Mouse (Mus musculus): ENCODE results near the gene Olfr1034. TPM values are rescaled to one million over a fixed set of nuclear protein-coding genes. Genes with fewer than 3 reads are reported as not detected.
"Not testable (repeated sequence)": the region's sequence is repeated elsewhere in the genome, so short reads cannot be mapped to it uniquely, and the experiment has no call there.

The Olfr1034 gene
- polyA plus RNA-seq, 2 experiments: 0.06 TPM; not detected in 1

- DNase-seq (ENCODE audit: low read depth in 3 of 3, low spot score in 3 of 3) (no peak), ATAC-seq (ENCODE audit: insufficient read depth) (no peak)
- TF ChIP-seq CTCF (IDR thresholded peaks at IDR 0.05; ENCODE audit: low read depth): no peak
- TF ChIP-seq EP300 (IDR thresholded peaks at IDR 0.05; ENCODE audit: low read depth): no peak
- Histone ChIP-seq H3K4me2 (ENCODE audit: low read depth) (no peak overlapping the region), H3K9ac (replicated peaks) (no peak overlapping the region), H3K27ac (no peak overlapping the region), H3K4me3 (ENCODE audit: insufficient read depth in 1 of 2, low read depth in 2 of 2, low read length in 2 of 2) (no peak overlapping the region), H3K4me1 (replicated peaks; ENCODE audit: control insufficient read depth in 2 of 2, insufficient read depth in 2 of 2, low read length in 1 of 2) (no peaks in the 10 kb centered on the region), H3K36me3 (replicated peaks; ENCODE audit: control insufficient read depth, insufficient read depth, low read depth) (no peaks in the 10 kb centered on the region), H3K9me3 (ENCODE audit: control insufficient read depth, low read length) (no peaks in the 10 kb centered on the region), H3K27me3 (ENCODE audit: control insufficient read depth, insufficient read depth, low read length) (no peaks in the 10 kb centered on the region)
- WGBS (ENCODE audit: insufficient replicate concordance): 77% methylated on average over 8 of the region's 8 CpGs
These were observed 24.5 kb downstream of the Olfr1034 start for GRCm38 (mm10) chr2:86070189-86070588.

GRCm38 (mm10) chr2:86073692-86074091 lies 28.0 kb downstream of the Olfr1034 start, which contains the start of gene Olfr1036:
Gene Olfr1036, plus strand, starts transcription at chr2:86073992.
- not testable (repeated sequence) for H3K4me3 ChIP-seq (ENCODE audit: insufficient read depth in 1 of 2, low read depth in 2 of 2, low read length in 2 of 2); H3K4me1 ChIP-seq (replicated peaks; ENCODE audit: control insufficient read depth in 2 of 2, insufficient read depth in 2 of 2, low read length in 1 of 2); H3K4me2 ChIP-seq (ENCODE audit: low read depth); H3K9ac ChIP-seq (replicated peaks); H3K27me3 ChIP-seq (ENCODE audit: control insufficient read depth, insufficient read depth, low read length); H3K27ac ChIP-seq; H3K36me3 ChIP-seq (replicated peaks; ENCODE audit: control insufficient read depth, insufficient read depth, low read depth); H3K9me3 ChIP-seq (ENCODE audit: control insufficient read depth, low read length); DNase-seq (ENCODE audit: low read depth in 3 of 3, low spot score in 3 of 3); ATAC-seq (ENCODE audit: insufficient read depth)

- not testable (repeated sequence) for H3K4me2 ChIP-seq (ENCODE audit: low read depth); ATAC-seq (ENCODE audit: insufficient read depth); H3K27me3 ChIP-seq (ENCODE audit: control insufficient read depth, insufficient read depth, low read length); DNase-seq (ENCODE audit: low read depth in 3 of 3, low spot score in 3 of 3); H3K36me3 ChIP-seq (replicated peaks; ENCODE audit: control insufficient read depth, insufficient read depth, low read depth); H3K4me1 ChIP-seq (replicated peaks; ENCODE audit: control insufficient read depth in 2 of 2, insufficient read depth in 2 of 2, low read length in 1 of 2); H3K4me3 ChIP-seq (ENCODE audit: insufficient read depth in 1 of 2, low read depth in 2 of 2, low read length in 2 of 2); H3K9me3 ChIP-seq (ENCODE audit: control insufficient read depth, low read length); H3K9ac ChIP-seq (replicated peaks); H3K27ac ChIP-seq
- 92% methylated on average over 1 of the region's 1 CpGs for WGBS (ENCODE audit: insufficient replicate concordance)
These were observed 34.8 kb downstream of the Olfr1034 start for GRCm38 (mm10) chr2:86080478-86080877.

GRCm38 (mm10) chr2:86087285-86087684 lies 41.6 kb downstream of the Olfr1034 start, which contains the start of gene Olfr1037:
Gene Olfr1037, minus strand, starts transcription at chr2:86087385.
- TF ChIP-seq EP300 (IDR thresholded peaks at IDR 0.05; ENCODE audit: low read depth) (no peak), CTCF (IDR thresholded peaks at IDR 0.05; ENCODE audit: low read depth) (no peak)
- H3K9ac ChIP-seq (replicated peaks): no peak within 1 kb of the TSS
- H3K27ac ChIP-seq: no peak within 1 kb of the TSS
- H3K9me3 ChIP-seq (ENCODE audit: control insufficient read depth, low read length): no peaks in the 10 kb centered on the region
- no peaks in the 10 kb centered on the region for H3K27me3 ChIP-seq (ENCODE audit: control insufficient read depth, insufficient read depth, low read length)
- DNase-seq (ENCODE audit: low read depth in 3 of 3, low spot score in 3 of 3): no peak
- H3K4me1 ChIP-seq (replicated peaks; ENCODE audit: control insufficient read depth in 2 of 2, insufficient read depth in 2 of 2, low read length in 1 of 2): no peaks in the 10 kb centered on the region
- no peak within 1 kb of the TSS for H3K4me3 ChIP-seq (ENCODE audit: insufficient read depth in 1 of 2, low read depth in 2 of 2, low read length in 2 of 2)
- no peak for ATAC-seq (ENCODE audit: insufficient read depth)
- WGBS (ENCODE audit: insufficient replicate concordance): 82% methylated on average over 2 of the region's 2 CpGs
- no peaks in the 10 kb centered on the region for H3K36me3 ChIP-seq (replicated peaks; ENCODE audit: control insufficient read depth, insufficient read depth, low read depth)
- H3K4me2 ChIP-seq (ENCODE audit: low read depth): no peak within 1 kb of the TSS

Other genes starting within 250 kb of the Olfr1034 start
- gene Olfr1016, start 243.3 kb upstream of the Olfr1034 start, polyA plus RNA-seq (2012; rRNA removed): not detected in 2 replicates
- not detected in 2 replicates for gene Olfr1016, start 243.3 kb upstream of the Olfr1034 start, polyA plus RNA-seq (2014; fragmentation: Nextera tagmentation; extraction: Ambion mirVana)
- not detected in 2 replicates for gene Olfr1018, start 227.4 kb upstream of the Olfr1034 start, polyA plus RNA-seq (2012; rRNA removed)
- gene Olfr1018, start 227.4 kb upstream of the Olfr1034 start, polyA plus RNA-seq (2014; fragmentation: Nextera tagmentation; extraction: Ambion mirVana): not detected in 2 replicates
- not detected in 2 replicates for gene Olfr1019, start 200.4 kb upstream of the Olfr1034 start, polyA plus RNA-seq (2012; rRNA removed)
- gene Olfr1019, start 200.4 kb upstream of the Olfr1034 start, polyA plus RNA-seq (2014; fragmentation: Nextera tagmentation; extraction: Ambion mirVana): not detected in 2 replicates
- not detected in 2 replicates for gene Olfr1020, start 198.8 kb upstream of the Olfr1034 start, polyA plus RNA-seq (2012; rRNA removed)
- gene Olfr1020, start 198.8 kb upstream of the Olfr1034 start, polyA plus RNA-seq (2014; fragmentation: Nextera tagmentation; extraction: Ambion mirVana): not detected in 2 replicates
- gene Olfr1022, start 177.3 kb upstream of the Olfr1034 start, polyA plus RNA-seq (2012; rRNA removed): not detected in 2 replicates
- not detected in 2 replicates for gene Olfr1022, start 177.3 kb upstream of the Olfr1034 start, polyA plus RNA-seq (2014; fragmentation: Nextera tagmentation; extraction: Ambion mirVana)
- gene Olfr1023, start 160.2 kb upstream of the Olfr1034 start, polyA plus RNA-seq (2012; rRNA removed): not detected in 2 replicates
- gene Olfr1023, start 160.2 kb upstream of the Olfr1034 start, polyA plus RNA-seq (2014; fragmentation: Nextera tagmentation; extraction: Ambion mirVana): not detected in 2 replicates
- not detected in 2 replicates for gene Olfr1024, start 140.8 kb upstream of the Olfr1034 start, polyA plus RNA-seq (2012; rRNA removed)
- not detected in 2 replicates for gene Olfr1024, start 140.8 kb upstream of the Olfr1034 start, polyA plus RNA-seq (2014; fragmentation: Nextera tagmentation; extraction: Ambion mirVana)
- not detected in 2 replicates for gene Olfr1025-ps1, start 130.7 kb upstream of the Olfr1034 start, polyA plus RNA-seq (2012; rRNA removed)
- gene Olfr1025-ps1, start 130.7 kb upstream of the Olfr1034 start, polyA plus RNA-seq (2014; fragmentation: Nextera tagmentation; extraction: Ambion mirVana): not detected in 2 replicates
- not detected in 2 replicates for gene Olfr1026, start 124.3 kb upstream of the Olfr1034 start, polyA plus RNA-seq (2012; rRNA removed)
- gene Olfr1026, start 124.3 kb upstream of the Olfr1034 start, polyA plus RNA-seq (2014; fragmentation: Nextera tagmentation; extraction: Ambion mirVana): not detected in 2 replicates
- gene Olfr1028, start 95.4 kb upstream of the Olfr1034 start, polyA plus RNA-seq (2012; rRNA removed): not detected in 2 replicates
- gene Olfr1028, start 95.4 kb upstream of the Olfr1034 start, polyA plus RNA-seq (2014; fragmentation: Nextera tagmentation; extraction: Ambion mirVana): not detected in 2 replicates
- gene Olfr1029, start 72.0 kb upstream of the Olfr1034 start, polyA plus RNA-seq (2012; rRNA removed): not detected in 2 replicates
- not detected in 2 replicates for gene Olfr1029, start 72.0 kb upstream of the Olfr1034 start, polyA plus RNA-seq (2014; fragmentation: Nextera tagmentation; extraction: Ambion mirVana)
- gene Olfr1030, start 66.6 kb upstream of the Olfr1034 start, polyA plus RNA-seq (2012; rRNA removed): not detected in 2 replicates
- not detected in 2 replicates for gene Olfr1030, start 66.6 kb upstream of the Olfr1034 start, polyA plus RNA-seq (2014; fragmentation: Nextera tagmentation; extraction: Ambion mirVana)
- not detected in 2 replicates for gene Olfr1031, start 55.6 kb upstream of the Olfr1034 start, polyA plus RNA-seq (2012; rRNA removed)
- not detected in 2 replicates for gene Olfr1031, start 55.6 kb upstream of the Olfr1034 start, polyA plus RNA-seq (2014; fragmentation: Nextera tagmentation; extraction: Ambion mirVana)
- not detected in 2 replicates for gene Olfr1032, start 40.3 kb upstream of the Olfr1034 start, polyA plus RNA-seq (2012; rRNA removed)
- not detected in 2 replicates for gene Olfr1032, start 40.3 kb upstream of the Olfr1034 start, polyA plus RNA-seq (2014; fragmentation: Nextera tagmentation; extraction: Ambion mirVana)
- 0.19 and 0.27 TPM in 2 replicates for gene Olfr1033, start 25.2 kb upstream of the Olfr1034 start, polyA plus RNA-seq (2012; rRNA removed)
- 0.51 and 0.61 TPM in 2 replicates for gene Olfr1033, start 25.2 kb upstream of the Olfr1034 start, polyA plus RNA-seq (2014; fragmentation: Nextera tagmentation; extraction: Ambion mirVana)
- not detected in 2 replicates for gene Olfr1036, start 28.1 kb downstream of the Olfr1034 start, polyA plus RNA-seq (2012; rRNA removed)
- not detected in 2 replicates for gene Olfr1036, start 28.1 kb downstream of the Olfr1034 start, polyA plus RNA-seq (2014; fragmentation: Nextera tagmentation; extraction: Ambion mirVana)
- gene Olfr1037, start 41.5 kb downstream of the Olfr1034 start, polyA plus RNA-seq (2012; rRNA removed): not detected in 2 replicates
- not detected in 2 replicates for gene Olfr1037, start 41.5 kb downstream of the Olfr1034 start, polyA plus RNA-seq (2014; fragmentation: Nextera tagmentation; extraction: Ambion mirVana)
- gene Olfr1039, start 90.1 kb downstream of the Olfr1034 start, polyA plus RNA-seq (2012; rRNA removed): not detected in 2 replicates
- gene Olfr1039, start 90.1 kb downstream of the Olfr1034 start, polyA plus RNA-seq (2014; fragmentation: Nextera tagmentation; extraction: Ambion mirVana): not detected in 2 replicates
- gene Olfr1040, start 100.9 kb downstream of the Olfr1034 start, polyA plus RNA-seq (2012; rRNA removed): not detected in 2 replicates
- gene Olfr1040, start 100.9 kb downstream of the Olfr1034 start, polyA plus RNA-seq (2014; fragmentation: Nextera tagmentation; extraction: Ambion mirVana): not detected in 2 replicates
- gene Olfr1042, start 116.0 kb downstream of the Olfr1034 start, polyA plus RNA-seq (2012; rRNA removed): not detected in 2 replicates
- gene Olfr1042, start 116.0 kb downstream of the Olfr1034 start, polyA plus RNA-seq (2014; fragmentation: Nextera tagmentation; extraction: Ambion mirVana): not detected in 2 replicates
- not detected in 2 replicates for gene Olfr1043, start 121.7 kb downstream of the Olfr1034 start, polyA plus RNA-seq (2012; rRNA removed)
- not detected in 2 replicates for gene Olfr1043, start 121.7 kb downstream of the Olfr1034 start, polyA plus RNA-seq (2014; fragmentation: Nextera tagmentation; extraction: Ambion mirVana)
- not detected in 2 replicates for gene Olfr1044, start 132.0 kb downstream of the Olfr1034 start, polyA plus RNA-seq (2012; rRNA removed)
- not detected in 2 replicates for gene Olfr1044, start 132.0 kb downstream of the Olfr1034 start, polyA plus RNA-seq (2014; fragmentation: Nextera tagmentation; extraction: Ambion mirVana)
- gene Olfr52, start 139.8 kb downstream of the Olfr1034 start, polyA plus RNA-seq (2012; rRNA removed): not detected in 2 replicates
- gene Olfr52, start 139.8 kb downstream of the Olfr1034 start, polyA plus RNA-seq (2014; fragmentation: Nextera tagmentation; extraction: Ambion mirVana): not detected in 2 replicates
- not detected in 2 replicates for gene Olfr1045, start 157.1 kb downstream of the Olfr1034 start, polyA plus RNA-seq (2012; rRNA removed)
- gene Olfr1045, start 157.1 kb downstream of the Olfr1034 start, polyA plus RNA-seq (2014; fragmentation: Nextera tagmentation; extraction: Ambion mirVana): not detected in 2 replicates
- gene Olfr1046, start 173.5 kb downstream of the Olfr1034 start, polyA plus RNA-seq (2012; rRNA removed): not detected in 2 replicates
- gene Olfr1046, start 173.5 kb downstream of the Olfr1034 start, polyA plus RNA-seq (2014; fragmentation: Nextera tagmentation; extraction: Ambion mirVana): not detected in 2 replicates
- gene Olfr1047, start 185.5 kb downstream of the Olfr1034 start, polyA plus RNA-seq (2012; rRNA removed): not detected in 2 replicates
- gene Olfr1047, start 185.5 kb downstream of the Olfr1034 start, polyA plus RNA-seq (2014; fragmentation: Nextera tagmentation; extraction: Ambion mirVana): not detected in 2 replicates
- gene Olfr1048, start 194.4 kb downstream of the Olfr1034 start, polyA plus RNA-seq (2012; rRNA removed): not detected in 2 replicates
- gene Olfr1048, start 194.4 kb downstream of the Olfr1034 start, polyA plus RNA-seq (2014; fragmentation: Nextera tagmentation; extraction: Ambion mirVana): not detected in 2 replicates
- gene Olfr1049, start 212.5 kb downstream of the Olfr1034 start, polyA plus RNA-seq (2012; rRNA removed): not detected in 2 replicates
- not detected in 2 replicates for gene Olfr1049, start 212.5 kb downstream of the Olfr1034 start, polyA plus RNA-seq (2014; fragmentation: Nextera tagmentation; extraction: Ambion mirVana)
- not detected in 2 replicates for gene Olfr1051, start 233.2 kb downstream of the Olfr1034 start, polyA plus RNA-seq (2012; rRNA removed)
- gene Olfr1051, start 233.2 kb downstream of the Olfr1034 start, polyA plus RNA-seq (2014; fragmentation: Nextera tagmentation; extraction: Ambion mirVana): not detected in 2 replicates
- gene Olfr1052, start 246.6 kb downstream of the Olfr1034 start, polyA plus RNA-seq (2012; rRNA removed): not detected in 2 replicates
- gene Olfr1052, start 246.6 kb downstream of the Olfr1034 start, polyA plus RNA-seq (2014; fragmentation: Nextera tagmentation; extraction: Ambion mirVana): not detected in 2 replicates

Data from liver, embryonic 14.5 days (tissue).